Mouse (Mus musculus): ENCODE data around the gene Acsl1. TPM values are rescaled to one million over a fixed set of nuclear protein-coding genes. Genes with fewer than 3 reads are reported as not detected.

Acsl1 gene
- polyA plus RNA-seq, 1 experiment from 2014 or later = 9.8 TPM

GRCm38 (mm10) chr8:46445964-46446915 lies 24.6 kb upstream of the Acsl1 start:
- Histone ChIP-seq H3K27ac (ENCODE audit: low read depth, low read length) (no peak overlapping the region), H3K9me3 (ENCODE audit: control insufficient read depth, low read length) (no peaks in the 10 kb centered on the region), H3K9ac (ENCODE audit: low read depth, low read length) (no peak overlapping the region), H3K27me3 (ENCODE audit: control insufficient read depth, insufficient read depth, low read length) (no peaks in the 10 kb centered on the region), H3K4me1 (replicated peaks; ENCODE audit: control insufficient read depth, insufficient read depth, low read length) (no peaks in the 10 kb centered on the region), H3K4me2 (replicated peaks; ENCODE audit: low read depth, low read length) (no peak overlapping the region), H3K4me3 (ENCODE audit: low read depth, low read length) (no peak overlapping the region), H3K36me3 (ENCODE audit: control insufficient read depth, insufficient read depth, low read length) (no peaks in the 10 kb centered on the region)
- DNase-seq (ENCODE audit: low spot score) (no peak), ATAC-seq (ENCODE audit: low FRiP score) (no peak)
- 53% methylated on average over 12 of the region's 12 CpGs for WGBS

GRCm38 (mm10) chr8:46447334-46447733 lies 23.5 kb upstream of the Acsl1 start:
- Histone ChIP-seq H3K27ac (ENCODE audit: low read depth, low read length) (no peak overlapping the region), H3K4me2 (replicated peaks; ENCODE audit: low read depth, low read length) (no peak overlapping the region), H3K9ac (ENCODE audit: low read depth, low read length) (no peak overlapping the region), H3K4me3 (ENCODE audit: low read depth, low read length) (no peak overlapping the region), H3K36me3 (ENCODE audit: control insufficient read depth, insufficient read depth, low read length) (no peaks in the 10 kb centered on the region), H3K9me3 (ENCODE audit: control insufficient read depth, low read length) (no peaks in the 10 kb centered on the region), H3K4me1 (replicated peaks; ENCODE audit: control insufficient read depth, insufficient read depth, low read length) (no peaks in the 10 kb centered on the region), H3K27me3 (ENCODE audit: control insufficient read depth, insufficient read depth, low read length) (no peaks in the 10 kb centered on the region)
- DNase-seq (ENCODE audit: low spot score) (no peak), ATAC-seq (ENCODE audit: low FRiP score) (no peak)
- WGBS = 89% methylated on average over 6 of the region's 6 CpGs

- H3K27ac ChIP-seq (ENCODE audit: low read depth, low read length) = no peak overlapping the region
- 83% methylated on average over 5 of the region's 5 CpGs for WGBS
- H3K4me2 ChIP-seq (replicated peaks; ENCODE audit: low read depth, low read length) = no peak overlapping the region
- no peak overlapping the region for H3K4me3 ChIP-seq (ENCODE audit: low read depth, low read length)
- no peaks in the 10 kb centered on the region for H3K27me3 ChIP-seq (ENCODE audit: control insufficient read depth, insufficient read depth, low read length)
- H3K4me1 ChIP-seq (replicated peaks; ENCODE audit: control insufficient read depth, insufficient read depth, low read length) = no peaks in the 10 kb centered on the region
- no peaks in the 10 kb centered on the region for H3K36me3 ChIP-seq (ENCODE audit: control insufficient read depth, insufficient read depth, low read length)
- ATAC-seq (ENCODE audit: low FRiP score) (no peak), DNase-seq (ENCODE audit: low spot score) (no peak)
- no peak overlapping the region for H3K9ac ChIP-seq (ENCODE audit: low read depth, low read length)
- H3K9me3 ChIP-seq (ENCODE audit: control insufficient read depth, low read length) = no peaks in the 10 kb centered on the region
Observed at GRCm38 (mm10) chr8:46448606-46449005, 22.2 kb upstream of the Acsl1 start.

GRCm38 (mm10) chr8:46449063-46449462 lies 21.8 kb upstream of the Acsl1 start:
- no peaks in the 10 kb centered on the region for H3K9me3 ChIP-seq (ENCODE audit: control insufficient read depth, low read length)
- WGBS = 82% methylated on average over 4 of the region's 4 CpGs
- no peak overlapping the region for H3K27ac ChIP-seq (ENCODE audit: low read depth, low read length)
- H3K36me3 ChIP-seq (ENCODE audit: control insufficient read depth, insufficient read depth, low read length) = no peaks in the 10 kb centered on the region
- H3K4me1 ChIP-seq (replicated peaks; ENCODE audit: control insufficient read depth, insufficient read depth, low read length) = no peaks in the 10 kb centered on the region
- no peak overlapping the region for H3K9ac ChIP-seq (ENCODE audit: low read depth, low read length)
- no peak for ATAC-seq (ENCODE audit: low FRiP score)
- no peak overlapping the region for H3K4me2 ChIP-seq (replicated peaks; ENCODE audit: low read depth, low read length)
- H3K4me3 ChIP-seq (ENCODE audit: low read depth, low read length) = no peak overlapping the region
- H3K27me3 ChIP-seq (ENCODE audit: control insufficient read depth, insufficient read depth, low read length) = no peaks in the 10 kb centered on the region
- DNase-seq (ENCODE audit: low spot score) = no peak

GRCm38 (mm10) chr8:46449723-46450251 lies 21.1 kb upstream of the Acsl1 start:
- no peak for ATAC-seq (ENCODE audit: low FRiP score)
- no peak overlapping the region for H3K27ac ChIP-seq (ENCODE audit: low read depth, low read length)
- DNase-seq (ENCODE audit: low spot score) = no peak
- no peak overlapping the region for H3K4me3 ChIP-seq (ENCODE audit: low read depth, low read length)
- H3K27me3 ChIP-seq (ENCODE audit: control insufficient read depth, insufficient read depth, low read length) = no peaks in the 10 kb centered on the region
- no peaks in the 10 kb centered on the region for H3K4me1 ChIP-seq (replicated peaks; ENCODE audit: control insufficient read depth, insufficient read depth, low read length)
- H3K9ac ChIP-seq (ENCODE audit: low read depth, low read length) = no peak overlapping the region
- 79% methylated on average over 8 of the region's 8 CpGs for WGBS
- H3K4me2 ChIP-seq (replicated peaks; ENCODE audit: low read depth, low read length) = no peak overlapping the region
- H3K9me3 ChIP-seq (ENCODE audit: control insufficient read depth, low read length) = no peaks in the 10 kb centered on the region
- H3K36me3 ChIP-seq (ENCODE audit: control insufficient read depth, insufficient read depth, low read length) = no peaks in the 10 kb centered on the region

- DNase-seq (ENCODE audit: low spot score) (no peak), ATAC-seq (ENCODE audit: low FRiP score) (no peak)
- no peak overlapping the region for H3K4me2 ChIP-seq (replicated peaks; ENCODE audit: low read depth, low read length)
- 85% methylated on average over 6 of the region's 6 CpGs for WGBS
- no peak overlapping the region for H3K9ac ChIP-seq (ENCODE audit: low read depth, low read length)
- no peak overlapping the region for H3K27ac ChIP-seq (ENCODE audit: low read depth, low read length)
- no peak overlapping the region for H3K4me3 ChIP-seq (ENCODE audit: low read depth, low read length)
- no peaks in the 10 kb centered on the region for H3K9me3 ChIP-seq (ENCODE audit: control insufficient read depth, low read length)
- no peaks in the 10 kb centered on the region for H3K36me3 ChIP-seq (ENCODE audit: control insufficient read depth, insufficient read depth, low read length)
- H3K27me3 ChIP-seq (ENCODE audit: control insufficient read depth, insufficient read depth, low read length) = no peaks in the 10 kb centered on the region
- H3K4me1 ChIP-seq (replicated peaks; ENCODE audit: control insufficient read depth, insufficient read depth, low read length) = no peaks in the 10 kb centered on the region
Observed at GRCm38 (mm10) chr8:46458215-46458811, 12.5 kb upstream of the Acsl1 start.

- ATAC-seq (ENCODE audit: low FRiP score) (no peak), DNase-seq (ENCODE audit: low spot score) (no peak)
- no peak overlapping the region for H3K9ac ChIP-seq (ENCODE audit: low read depth, low read length)
- no peaks in the 10 kb centered on the region for H3K36me3 ChIP-seq (ENCODE audit: control insufficient read depth, insufficient read depth, low read length)
- WGBS = 94% methylated on average over 2 of the region's 2 CpGs
- no peaks in the 10 kb centered on the region for H3K9me3 ChIP-seq (ENCODE audit: control insufficient read depth, low read length)
- peaks cover 3% of the 10 kb centered on the region; the same call in 1 of the 2 replicates for H3K27me3 ChIP-seq (ENCODE audit: control insufficient read depth, insufficient read depth, low read length)
- H3K27ac ChIP-seq (ENCODE audit: low read depth, low read length) = no peak overlapping the region
- H3K4me1 ChIP-seq (replicated peaks; ENCODE audit: control insufficient read depth, insufficient read depth, low read length) = no peaks in the 10 kb centered on the region
- H3K4me3 ChIP-seq (ENCODE audit: low read depth, low read length) = no peak overlapping the region
- H3K4me2 ChIP-seq (replicated peaks; ENCODE audit: low read depth, low read length) = no peak overlapping the region
Observed at GRCm38 (mm10) chr8:46468400-46468799, 2.4 kb upstream of the Acsl1 start.

GRCm38 (mm10) chr8:46469071-46469769 lies 1.6 kb upstream of the Acsl1 start:
- Histone ChIP-seq H3K4me1 (replicated peaks; ENCODE audit: control insufficient read depth, insufficient read depth, low read length) (no peaks in the 10 kb centered on the region), H3K9me3 (ENCODE audit: control insufficient read depth, low read length) (no peaks in the 10 kb centered on the region), H3K27me3 (ENCODE audit: control insufficient read depth, insufficient read depth, low read length) (peaks cover 3% of the 10 kb centered on the region; the same call in 1 of the 2 replicates), H3K9ac (ENCODE audit: low read depth, low read length) (no peak overlapping the region), H3K4me3 (ENCODE audit: low read depth, low read length) (no peak overlapping the region), H3K4me2 (replicated peaks; ENCODE audit: low read depth, low read length) (no peak overlapping the region), H3K27ac (ENCODE audit: low read depth, low read length) (no peak overlapping the region), H3K36me3 (ENCODE audit: control insufficient read depth, insufficient read depth, low read length) (no peaks in the 10 kb centered on the region)
- WGBS = 89% methylated on average over 8 of the region's 8 CpGs
- ATAC-seq (ENCODE audit: low FRiP score) (no peak), DNase-seq (ENCODE audit: low spot score) (no peak)
